Mouse (Mus musculus) kidney, adult 9 months (tissue): Measurements from ENCODE around the gene Cd3d.

Experiments used
- DNase-seq: peaks from one replicate; pipeline ENCODE4 v3.0.0; 2022

The Cd3d gene

DNA sequence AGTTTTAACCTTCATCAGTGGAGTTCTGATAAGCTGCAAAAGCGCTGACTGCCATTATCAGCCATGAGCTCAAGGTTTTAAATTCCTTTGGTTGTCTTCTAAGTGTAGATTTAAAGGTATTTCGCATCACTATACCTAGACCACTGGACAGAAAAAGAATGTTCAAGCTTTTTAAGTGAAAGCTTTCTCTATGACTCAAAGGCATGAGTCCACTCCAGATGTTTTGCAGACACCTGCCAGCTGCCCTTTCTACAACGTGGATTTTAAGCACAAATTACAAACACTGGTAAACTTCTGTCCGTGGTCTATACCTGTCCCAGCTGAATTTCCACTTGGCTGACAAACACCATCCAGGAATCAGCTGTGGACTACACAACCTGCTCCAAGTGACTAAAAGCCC lies 13.4 kb downstream of the Cd3d start:
- DNase-seq, result no peak

DNA sequence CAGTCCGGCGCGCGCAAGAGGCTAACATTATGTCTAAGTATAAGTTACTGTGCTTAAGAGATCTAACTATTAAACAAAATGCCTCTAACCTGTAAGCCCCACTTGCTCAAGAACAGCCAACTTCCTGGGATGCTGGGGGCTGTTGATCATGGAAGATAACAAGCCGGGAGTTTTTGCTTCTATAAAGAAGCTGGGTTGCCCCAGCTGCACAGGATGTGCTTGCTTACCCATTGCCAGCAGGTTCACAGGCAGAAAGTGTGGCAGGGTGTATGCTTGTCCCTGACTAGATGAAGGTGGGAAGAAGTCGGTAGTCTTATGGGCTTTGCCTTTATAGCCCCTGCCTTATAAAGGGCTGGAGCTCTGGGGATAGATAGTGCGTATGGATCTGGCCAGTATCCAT lies 15.0 kb downstream of the Cd3d start:
- no peak for DNase-seq

DNA sequence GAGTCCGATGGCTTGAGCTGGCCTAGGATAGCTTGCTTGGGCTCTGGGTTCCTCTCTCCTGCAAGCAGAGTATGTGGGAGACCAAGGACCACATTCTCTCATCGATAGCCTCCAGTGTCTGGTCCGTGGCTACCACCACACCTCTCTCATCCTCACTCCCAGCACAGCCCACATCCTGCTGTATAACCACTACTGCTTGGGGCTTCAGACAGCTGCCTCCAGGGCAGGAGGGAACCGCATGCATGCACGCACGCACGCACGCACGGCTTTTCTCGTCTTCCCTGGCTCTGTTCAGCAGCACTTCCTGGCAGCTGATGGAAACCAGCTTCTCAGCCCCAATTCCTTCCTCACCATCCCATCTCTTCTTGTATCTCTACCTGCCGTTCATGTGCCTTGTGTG lies 16.6 kb downstream of the Cd3d start:
- no peak for DNase-seq

DNA sequence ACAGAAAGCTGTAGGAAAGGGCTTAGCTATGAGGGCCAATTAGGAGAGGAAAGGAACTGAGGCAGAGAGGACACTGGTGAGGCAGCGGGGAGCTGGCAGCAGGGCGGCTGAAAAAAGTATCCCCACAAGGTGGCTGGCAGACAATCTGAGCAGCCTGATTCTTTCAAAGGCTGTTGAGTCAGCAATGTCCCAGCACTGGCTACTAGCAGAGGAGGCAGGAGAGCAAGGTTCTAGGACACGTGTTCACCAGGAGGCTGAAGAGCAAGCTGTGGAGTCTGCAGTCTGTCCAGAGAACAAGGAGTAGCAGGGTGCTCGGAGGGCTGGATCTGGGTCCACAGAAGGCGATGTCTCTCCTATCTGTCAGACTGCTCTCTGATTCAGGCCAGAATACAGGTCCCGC lies 17.6 kb downstream of the Cd3d start:
- peak; percentile 76 for DNase-seq

DNA sequence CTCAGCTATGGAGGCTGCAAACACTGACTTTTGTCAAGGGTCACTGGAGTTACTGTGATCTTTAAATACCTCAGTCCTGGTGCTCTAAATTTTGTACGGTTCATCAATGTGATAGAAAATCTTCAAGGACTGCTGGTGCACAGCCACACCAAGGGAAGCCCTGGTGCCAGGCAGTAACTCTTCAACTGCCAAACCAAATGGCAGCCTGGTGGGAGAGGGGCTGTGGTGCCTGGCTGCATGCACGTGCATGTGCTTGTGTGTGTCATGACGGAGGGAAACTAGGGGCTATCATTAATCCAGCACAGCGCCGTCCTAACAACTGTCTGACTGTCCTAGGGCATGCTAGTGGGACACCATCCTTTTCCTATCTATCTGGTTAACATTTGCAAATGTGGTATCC lies 18.2 kb downstream of the Cd3d start:
- DNase-seq, result no peak

DNA sequence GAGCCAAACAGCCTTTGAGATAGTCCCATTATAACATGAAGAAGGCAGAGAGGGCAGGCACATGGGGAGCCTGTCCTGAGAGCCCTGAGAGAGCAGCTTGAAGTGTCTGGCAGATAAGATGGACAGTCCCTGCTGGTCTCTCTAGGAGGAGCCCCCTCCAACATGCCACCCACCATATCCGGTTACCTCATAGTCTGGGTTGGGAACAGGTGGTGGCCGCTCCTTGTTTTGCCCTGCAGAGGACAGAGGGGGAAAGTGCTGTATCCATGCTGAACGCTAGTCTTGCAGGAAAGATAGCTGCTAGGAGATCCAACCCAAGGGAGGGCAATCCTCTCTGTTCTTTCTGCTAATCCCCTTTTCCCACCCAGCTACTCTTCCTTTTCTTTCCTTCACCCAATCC lies 18.7 kb downstream of the Cd3d start:
- DNase-seq, result no peak

DNA sequence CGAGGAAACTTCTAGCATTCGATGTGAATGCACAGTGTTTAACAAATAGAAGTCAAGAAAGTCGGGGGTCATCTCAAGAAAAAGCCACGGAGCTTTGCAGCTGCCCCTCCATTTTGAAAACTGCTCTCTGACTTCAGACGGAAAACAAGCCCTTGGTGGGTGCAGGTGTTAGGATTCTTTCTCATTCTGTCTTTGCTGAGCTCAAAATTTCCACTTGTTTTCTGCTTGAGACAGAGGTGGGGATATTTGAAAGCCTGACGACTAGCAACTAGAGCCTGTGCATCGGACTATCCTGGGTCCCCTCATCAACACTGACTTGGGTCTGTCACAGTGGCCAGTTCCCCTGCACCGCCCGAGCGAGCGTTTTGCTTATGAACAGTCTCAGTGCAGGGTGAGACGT lies 25.8 kb downstream of the Cd3d start:
- no peak for DNase-seq

DNA sequence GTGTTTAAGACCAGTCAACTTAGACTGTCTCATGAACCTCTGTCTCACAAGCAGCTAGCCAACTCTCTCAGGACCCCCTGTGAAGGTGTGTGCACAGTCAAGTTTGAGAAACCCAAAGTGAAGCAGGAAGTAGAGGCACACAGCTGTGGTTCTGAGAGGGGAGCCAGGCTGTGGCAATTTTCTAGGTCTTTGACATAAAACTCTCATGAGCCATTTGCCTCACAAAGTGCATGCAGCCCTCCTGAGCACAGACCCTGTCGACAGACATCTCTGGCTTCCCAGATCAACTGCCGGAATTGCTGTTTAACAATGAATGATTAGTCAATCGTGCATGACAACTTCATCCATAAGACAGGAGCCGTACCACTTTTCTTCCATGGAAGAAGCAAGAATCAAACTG lies 26.8 kb downstream of the Cd3d start:
- DNase-seq, result no peak

DNA sequence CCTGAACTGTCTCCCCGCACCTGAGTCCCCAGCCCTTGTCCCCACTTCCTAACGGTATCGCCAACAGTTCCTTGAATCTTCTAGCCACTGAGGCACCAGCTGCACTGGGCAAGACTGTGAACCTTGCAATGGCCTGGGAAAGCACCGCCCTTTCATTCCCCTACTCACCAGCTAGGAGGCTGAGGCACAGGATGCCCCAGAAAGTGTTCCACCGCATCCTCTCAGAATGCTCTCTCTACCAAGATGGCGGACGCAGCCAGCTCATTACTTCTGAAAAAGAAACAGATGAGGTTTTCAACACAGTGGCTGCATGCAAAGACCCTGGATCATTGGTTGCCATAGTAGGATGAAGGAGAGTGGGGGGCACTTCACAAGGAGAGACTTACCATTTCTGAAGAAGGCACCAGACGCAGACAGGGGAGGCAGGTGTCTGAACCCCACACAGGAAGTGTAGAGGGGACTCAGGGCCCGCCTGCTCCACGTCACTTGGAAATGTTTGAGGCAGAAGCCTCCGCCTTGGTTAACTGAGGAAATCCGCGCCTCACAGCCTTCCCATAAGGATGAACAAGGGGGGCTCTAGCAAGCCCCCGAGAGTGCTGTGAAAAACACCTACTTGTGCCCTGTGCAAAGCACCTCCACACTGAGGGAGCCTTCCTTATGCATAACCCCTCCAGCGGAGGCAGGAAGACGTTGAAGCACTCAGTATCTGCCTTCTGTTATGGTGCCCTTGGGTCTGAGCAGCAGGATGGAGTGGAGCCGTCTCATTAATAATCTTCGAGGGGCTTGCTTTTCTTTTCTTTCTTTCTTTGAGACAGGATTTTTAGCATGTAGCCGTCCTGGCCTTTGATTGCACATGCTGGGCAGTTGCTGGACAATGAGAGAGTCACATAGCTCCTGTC lies 27.8 kb downstream of the Cd3d start, which contains the start of gene Cd3e:
Gene Cd3e, minus strand, starts transcription at position 448 of the 899 bp plus-strand sequence.
- DNase-seq, result no peak

DNA sequence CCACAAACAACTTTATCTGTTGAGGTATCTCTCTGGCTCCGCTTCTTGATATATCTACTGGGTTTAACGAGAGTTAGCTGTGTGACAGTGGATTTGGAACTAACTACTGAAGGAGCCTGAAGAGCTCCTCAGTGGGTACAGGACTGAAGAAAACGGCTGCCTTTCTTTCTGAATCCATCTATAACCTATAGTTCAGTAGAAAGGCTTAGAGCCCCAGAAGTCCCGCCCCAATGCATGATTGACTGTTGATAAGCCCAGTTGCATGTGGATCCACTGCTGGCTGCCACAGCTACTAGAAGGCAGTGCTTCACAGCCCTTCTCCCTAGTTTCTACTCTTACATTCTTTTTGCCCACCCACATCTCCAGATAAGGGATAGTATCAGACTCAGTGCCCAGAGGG lies 28.9 kb downstream of the Cd3d start:
- DNase-seq, result no peak

DNA sequence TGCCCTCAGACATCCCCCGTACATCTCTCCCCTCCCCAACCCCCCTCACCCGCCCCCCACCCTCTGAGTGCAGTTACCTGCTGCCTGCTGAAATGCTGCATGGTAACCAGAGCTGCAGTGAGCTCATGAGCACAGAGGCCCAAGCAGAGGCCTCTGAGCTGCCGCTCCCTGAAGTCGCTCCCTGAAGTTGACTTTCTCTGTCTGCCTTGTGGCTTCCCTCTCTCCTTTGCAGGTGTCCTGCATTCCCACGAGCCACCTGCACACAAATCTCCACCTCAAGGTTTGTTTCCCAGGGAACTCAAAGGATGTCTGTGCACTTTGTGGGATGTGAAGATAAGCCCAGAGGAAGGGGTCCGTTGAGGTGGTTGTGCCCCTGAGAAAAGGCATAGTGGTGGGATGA lies 29.7 kb downstream of the Cd3d start:
- no peak for DNase-seq

DNA sequence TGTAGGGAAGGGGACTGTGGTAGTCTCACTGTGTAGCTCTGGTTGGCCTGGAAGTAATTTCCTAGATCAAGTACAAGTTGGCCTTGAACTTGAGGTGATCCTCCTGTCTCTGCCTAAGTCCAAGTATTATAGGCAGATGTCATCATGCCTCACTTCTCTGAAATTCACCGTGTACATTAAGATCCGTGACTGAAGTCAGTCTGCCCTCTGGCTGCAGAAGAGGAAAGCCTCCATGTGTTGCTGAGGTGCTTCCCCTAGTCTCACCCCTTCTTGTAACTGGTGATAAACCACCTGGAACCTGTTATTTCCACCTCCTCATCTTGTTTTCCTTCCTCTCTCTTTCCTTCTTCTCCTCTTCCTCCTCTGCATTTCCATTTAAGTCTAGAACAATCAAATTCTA lies 33.3 kb downstream of the Cd3d start:
- DNase-seq, result no peak

DNA sequence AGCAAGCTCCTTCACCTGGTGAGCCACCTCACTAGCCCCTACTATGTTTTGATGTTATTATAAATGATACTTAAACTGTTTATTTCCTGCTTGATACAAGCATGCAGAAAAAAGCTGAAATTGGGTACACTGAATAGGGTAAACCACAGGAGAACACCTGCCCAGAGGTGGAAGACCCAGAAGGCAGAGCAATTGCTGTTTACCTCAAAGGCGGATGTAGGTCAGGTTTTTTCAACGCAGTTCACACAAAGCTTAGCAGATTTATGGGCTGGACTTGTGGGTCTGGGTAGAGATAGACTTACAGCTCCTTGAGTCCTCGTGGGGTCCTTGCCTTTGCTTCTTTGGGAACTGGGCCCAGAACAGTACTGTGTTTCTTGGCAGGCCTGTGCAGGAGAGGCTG lies 34.3 kb downstream of the Cd3d start:
- no peak for DNase-seq

DNA sequence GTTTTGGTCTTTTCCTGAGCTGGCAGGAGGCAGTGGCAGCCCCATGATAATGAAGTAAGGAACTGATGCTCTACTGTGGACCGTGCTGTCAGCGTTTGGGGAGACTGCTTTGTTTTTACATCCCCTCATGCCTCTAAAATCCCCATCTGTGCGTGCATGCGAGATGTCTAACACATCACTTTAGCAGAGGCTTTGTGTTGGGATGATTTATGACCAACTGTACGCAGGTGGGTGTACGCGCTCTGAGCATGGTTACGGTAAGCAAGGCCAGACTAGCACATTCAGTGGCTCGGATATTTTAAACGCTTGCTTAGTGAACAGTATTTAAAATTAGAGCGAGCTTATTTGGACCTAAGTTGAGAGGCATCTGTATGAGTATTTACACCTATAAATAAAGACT lies 36.4 kb downstream of the Cd3d start:
- no peak for DNase-seq

DNA sequence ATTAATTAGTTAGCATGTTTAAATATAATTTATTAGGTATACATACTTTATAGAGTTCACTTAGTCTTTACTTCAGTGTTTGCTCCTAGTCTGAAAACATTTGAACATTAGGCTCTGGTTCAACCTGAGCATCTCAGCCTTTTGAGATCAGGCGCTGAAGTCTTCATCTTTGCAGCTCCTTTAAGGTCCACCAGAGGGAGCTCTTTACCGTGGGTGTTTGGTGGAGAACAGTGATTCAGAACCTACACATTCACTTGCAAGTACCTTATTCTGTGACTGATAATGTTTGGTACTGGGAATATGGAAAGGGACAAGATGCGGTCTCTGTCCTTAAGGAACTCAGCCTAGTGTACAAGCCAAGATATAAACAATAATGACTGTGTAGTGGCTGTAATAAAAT lies 41.2 kb downstream of the Cd3d start:
- DNase-seq, result peak; percentile 71

DNA sequence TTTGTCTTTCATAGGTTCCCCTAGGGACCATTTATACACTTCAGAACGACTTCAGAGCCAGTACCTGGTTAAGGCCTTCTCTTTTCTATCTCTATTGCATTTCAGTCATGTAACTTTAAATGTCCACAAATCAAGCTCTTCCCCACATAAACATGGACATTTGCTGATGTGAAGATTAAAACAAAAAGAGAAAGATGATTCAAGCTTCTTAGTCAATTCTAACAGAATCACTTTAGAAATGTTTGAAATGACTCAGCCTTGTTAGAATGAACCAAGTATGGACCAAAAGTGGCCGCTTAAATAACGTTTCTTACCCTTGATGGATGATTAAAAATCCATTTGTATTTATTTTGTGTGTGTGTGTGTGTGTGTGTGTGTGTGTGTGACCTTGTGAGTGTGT lies 42.1 kb downstream of the Cd3d start:
- DNase-seq, result no peak

DNA sequence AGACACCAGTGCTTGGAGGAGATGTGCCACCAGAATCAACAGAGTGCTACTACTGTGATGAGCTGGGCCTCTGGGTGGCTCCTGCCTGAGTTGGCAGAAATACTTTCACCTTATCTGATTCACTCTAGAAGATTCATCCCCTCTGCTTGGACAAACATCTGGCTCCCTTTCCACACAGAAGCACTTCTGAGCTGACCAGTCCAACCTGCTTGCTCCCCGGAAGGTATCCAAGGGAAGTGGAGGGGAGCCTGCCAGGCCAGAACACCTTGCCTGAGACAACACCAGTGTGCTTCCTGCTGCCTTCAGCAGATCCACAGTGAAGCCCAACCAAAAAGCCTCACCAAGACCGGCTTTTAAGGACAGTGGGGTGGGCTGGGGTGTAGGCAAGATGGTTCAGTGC lies 42.6 kb downstream of the Cd3d start:
- no peak for DNase-seq

DNA sequence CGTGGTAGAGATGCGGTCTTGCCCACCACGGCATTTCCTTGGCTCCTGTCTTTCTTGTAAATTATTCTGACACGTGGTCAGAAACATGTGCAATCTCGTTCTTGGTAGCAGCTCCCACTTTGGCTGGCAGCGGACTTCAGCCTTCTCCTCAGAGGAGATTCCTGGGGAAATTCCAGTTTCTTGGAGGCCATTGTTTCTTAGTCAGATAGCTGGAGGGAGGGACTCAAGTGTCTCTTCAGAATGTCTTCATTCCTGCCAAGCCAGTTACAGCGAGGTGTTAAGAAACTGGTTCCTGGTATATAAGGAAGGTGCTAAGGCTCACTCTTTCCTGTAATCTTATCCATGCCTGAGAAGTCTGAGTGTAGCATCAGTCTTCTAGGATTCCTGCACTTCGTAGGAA lies 45.8 kb downstream of the Cd3d start:
- no peak for DNase-seq

DNA sequence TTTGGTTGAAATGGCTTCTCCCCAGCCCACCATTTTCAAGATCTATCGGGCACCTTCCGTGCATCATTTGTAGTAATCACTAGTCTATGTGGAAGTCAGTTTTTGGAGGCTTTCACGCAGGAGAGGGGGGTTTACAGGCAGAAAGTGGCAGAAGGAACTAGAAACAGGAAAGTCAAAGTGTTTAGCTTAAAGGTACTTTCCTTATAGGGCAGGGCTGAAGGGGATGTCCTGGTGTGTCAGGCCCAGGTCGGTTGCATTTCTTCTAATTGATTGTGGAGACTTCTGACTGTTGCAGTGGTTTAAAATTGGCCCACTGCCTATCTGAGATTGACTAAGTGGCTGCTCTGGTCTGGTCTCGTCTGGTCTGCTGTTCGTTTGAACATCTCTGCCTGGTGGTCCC lies 48.8 kb downstream of the Cd3d start:
- DNase-seq, result no peak

DNA sequence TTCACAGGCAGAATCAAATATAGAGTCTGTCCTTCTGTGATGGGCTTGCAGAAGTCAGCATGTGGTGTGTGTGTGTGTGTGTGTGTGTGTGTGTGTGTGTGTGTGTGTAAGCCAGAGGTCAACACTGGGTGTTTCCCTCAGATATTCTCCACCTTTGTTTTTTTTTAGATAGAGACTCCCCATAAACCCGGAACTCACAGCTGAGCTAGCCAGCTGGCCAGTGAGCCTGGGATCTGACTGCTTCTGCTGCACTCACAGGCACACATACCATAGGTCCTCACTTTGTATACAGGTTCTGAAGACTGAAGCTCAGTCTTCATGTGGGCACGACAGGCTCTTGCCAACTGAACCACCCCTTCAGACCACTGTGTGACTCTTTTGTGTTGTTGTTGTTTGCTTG lies 50.7 kb downstream of the Cd3d start:
- DNase-seq, result no peak

DNA sequence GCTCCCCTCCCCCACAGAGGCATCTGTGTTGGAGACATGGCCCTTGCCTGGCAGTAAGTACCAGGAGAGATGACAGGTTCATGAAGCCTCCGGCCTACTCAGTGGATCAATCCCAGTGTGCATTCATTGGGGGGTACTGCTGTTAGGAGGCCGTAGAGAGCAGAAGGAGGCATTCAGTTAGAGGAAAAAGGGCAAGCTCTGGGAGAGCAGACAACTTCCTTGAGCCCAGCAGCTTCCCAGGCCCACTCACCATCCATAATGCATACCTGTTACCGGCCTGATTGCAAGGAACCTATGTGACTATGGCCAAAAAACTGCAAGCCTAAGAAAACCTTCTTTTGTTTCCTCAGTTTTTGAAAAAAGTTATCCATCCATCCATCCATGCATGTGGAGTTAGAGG lies 52.9 kb downstream of the Cd3d start:
- no peak for DNase-seq
